Comparison of ENCODE assay signal across 9 mouse cellular contexts in the genomic region with DNA sequence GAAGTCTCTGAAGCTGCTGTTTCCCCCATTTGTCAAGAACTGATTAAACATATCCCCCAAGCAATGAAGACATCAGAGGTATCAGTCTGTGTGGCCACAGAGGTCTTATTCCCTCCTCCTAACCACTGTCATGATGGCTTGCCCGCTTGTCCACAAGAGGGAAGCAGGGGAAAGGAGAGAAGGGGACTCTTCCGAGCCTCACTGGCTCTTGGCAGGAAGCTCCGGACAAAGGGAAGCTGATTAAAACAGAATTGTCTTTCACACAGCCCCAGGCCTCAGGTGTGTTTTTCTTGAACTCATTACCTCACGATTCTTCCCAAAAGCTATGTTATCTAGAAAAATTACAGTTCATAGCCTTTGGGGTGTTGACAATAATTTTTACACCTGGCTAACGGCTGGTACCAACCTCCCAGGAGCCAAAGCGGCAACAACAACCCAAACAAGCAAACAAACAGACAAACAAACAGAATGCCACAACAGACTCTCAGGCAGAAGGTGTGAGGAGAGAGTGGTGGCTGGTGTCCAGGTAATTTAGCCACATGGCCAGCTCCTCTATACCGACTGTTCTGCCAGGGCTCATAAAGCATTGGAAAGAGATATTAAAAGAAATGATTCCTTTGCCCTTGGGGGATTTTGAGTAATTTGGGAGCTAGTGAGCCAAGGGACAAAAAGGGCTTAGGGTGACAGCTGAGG.
DNase-seq lines count a peak whose midpoint lies in the region; ATAC-seq and TF ChIP-seq lines count a peak whose summit lies in the region.
"Had no signal": no experiment of that assay in that cellular context is flagged by ENCODE, and none has a peak within 500 bp of the region (broad histone marks: within the 10 kb centered on the region; RNA-seq: fewer than 3 reads in every experiment).

No protein-coding gene starts in this region.

- no peak overlapping the region for H3K4me3 ChIP-seq in midbrain, embryonic 11.5 days (ENCODE audit: low read depth, low read length)
- H3K4me3 ChIP-seq in midbrain, embryonic 10.5 days, result no peak overlapping the region
- H3K4me3 ChIP-seq in lung, embryonic 14.5 days (ENCODE audit: low read depth, low read length), result no peak overlapping the region
- H3K4me3 ChIP-seq: heart, embryonic 15.5 days had no signal

- no peak overlapping the region for H3K9ac ChIP-seq in midbrain, embryonic 11.5 days (ENCODE audit: low read length)
- no peak overlapping the region for H3K9ac ChIP-seq in lung, embryonic 14.5 days
- H3K9ac ChIP-seq: heart, embryonic 15.5 days had no signal

- no peaks in the 10 kb centered on the region for H3K27me3 ChIP-seq in midbrain, embryonic 11.5 days (ENCODE audit: control insufficient read depth, insufficient read depth, low read length)
- H3K27me3 ChIP-seq in midbrain, embryonic 10.5 days (ENCODE audit: low read depth, poor library complexity, severe bottlenecking), result no peaks in the 10 kb centered on the region
- no peaks in the 10 kb centered on the region for H3K27me3 ChIP-seq in lung, embryonic 14.5 days (ENCODE audit: insufficient read depth, low read length)
- H3K27me3 ChIP-seq: heart, embryonic 15.5 days had no signal

- H3K36me3 ChIP-seq in midbrain, embryonic 11.5 days (ENCODE audit: control insufficient read depth, insufficient read depth, low read length), result no peaks in the 10 kb centered on the region
- no peaks in the 10 kb centered on the region for H3K36me3 ChIP-seq in midbrain, embryonic 10.5 days
- no peaks in the 10 kb centered on the region for H3K36me3 ChIP-seq in lung, embryonic 14.5 days (ENCODE audit: insufficient read depth)
- H3K36me3 ChIP-seq: heart, embryonic 15.5 days had no signal

- H3K27ac ChIP-seq in midbrain, embryonic 11.5 days (ENCODE audit: low read depth, low read length), result no peak overlapping the region
- no peak overlapping the region for H3K27ac ChIP-seq in midbrain, embryonic 10.5 days (replicated peaks)
- H3K27ac ChIP-seq in lung, embryonic 14.5 days (ENCODE audit: low read depth), result no peak overlapping the region
- H3K27ac ChIP-seq: heart, embryonic 15.5 days had no signal

- no peaks in the 10 kb centered on the region for H3K9me3 ChIP-seq in midbrain, embryonic 11.5 days (ENCODE audit: control insufficient read depth, low read length)
- H3K9me3 ChIP-seq in midbrain, embryonic 10.5 days (replicated peaks), result no peaks in the 10 kb centered on the region
- H3K9me3 ChIP-seq in lung, embryonic 14.5 days (ENCODE audit: low read depth, low read length), result no peaks in the 10 kb centered on the region
- H3K9me3 ChIP-seq: heart, embryonic 15.5 days had no signal

- peak; percentile 73 for TF ChIP-seq CTCF in lung, embryonic 14.5 days (IDR thresholded peaks at IDR 0.05; ENCODE audit: low read depth)

- no peaks in the 10 kb centered on the region for H3K4me1 ChIP-seq in midbrain, embryonic 11.5 days (ENCODE audit: control insufficient read depth, insufficient read depth, low read length)
- no peaks in the 10 kb centered on the region for H3K4me1 ChIP-seq in midbrain, embryonic 10.5 days
- H3K4me1 ChIP-seq in lung, embryonic 14.5 days (ENCODE audit: insufficient read depth), result 0 out of 2 replicates have a peak, but pooled peaks cover 4% of the 10 kb centered on the region

- DNase-seq in midbrain, embryonic 11.5 days (ENCODE audit: low spot score, missing footprints), result peak; percentile 57
- no peak for DNase-seq in midbrain, embryonic 10.5 days (ENCODE audit: low spot score)
- peak; percentile 80 to 86 for DNase-seq in cerebellum, adult 18-20 months
- peak; percentile 47 to 61 for DNase-seq in heart, postnatal 14 days
- peak; percentile 75 for DNase-seq in lung, embryonic 14.5 days
- no peak for DNase-seq in spleen, adult 12 weeks (ENCODE audit: low spot score)

- 0 out of 2 replicates have a peak, but pooled peaks have one; percentile 38 for ATAC-seq in midbrain, embryonic 11.5 days (ENCODE audit: low FRiP score)
- no peak for ATAC-seq in lung, embryonic 14.5 days (ENCODE audit: insufficient read depth)
- ATAC-seq in frontal cortex, adult (ENCODE audit: low TSS enrichment), result no peak; the same call in 1 of the 2 replicates
- ATAC-seq in activated CD4-positive, CD25-positive, alpha-beta regulatory T cell, adult 4 months, result no peak

- H3K4me2 ChIP-seq in midbrain, embryonic 11.5 days, result no peak overlapping the region
- no peak overlapping the region for H3K4me2 ChIP-seq in lung, embryonic 14.5 days
- H3K4me2 ChIP-seq: heart, embryonic 15.5 days had no signal

- intact Hi-C loops in heart, postnatal 14 days (cut with DNase I), result loop anchor here (2.0 to 10.0 kb wide), 2 partner anchors 107 to 139 kb away; no protein-coding TSS in a partner anchor

- 53% methylated on average over 7 of the region's 7 CpGs for whole genome bisulfite sequencing in midbrain, embryonic 11.5 days
- 54% methylated on average over 7 of the region's 7 CpGs for WGBS in midbrain, embryonic 10.5 days
- 41% methylated on average over 7 of the region's 7 CpGs for WGBS in lung, embryonic 14.5 days

Comparison
In these comparisons a context has a peak if more than half of its experiments do, and no peak if none do; other contexts are left out.
1. DNase-seq: peak in midbrain, embryonic 11.5 days (single experiment), cerebellum, adult 18-20 months (2 of 2), heart, postnatal 14 days (2 of 2) and lung, embryonic 14.5 days (single experiment); none in midbrain, embryonic 10.5 days (single experiment) and spleen, adult 12 weeks (single experiment).